Mouse (Mus musculus) spleen, adult 2 months (tissue): ENCODE measurements around the gene Padi4.

Experiments
- CTCF ChIP-seq: fragments of 200-500 bp; IDR thresholded peaks from 2 replicates; pipeline ENCODE4 v1.5.1; 2011; ENCODE audit warnings: mild to moderate bottlenecking, inconsistent platforms; ENCODE audit not compliant: insufficient read depth, insufficient read length, insufficient replicate concordance; ENCODE audit errors: extremely low read depth
- POLR2A ChIP-seq: fragments of 200-500 bp; IDR thresholded peaks from 2 replicates; pipeline ENCODE4 v1.6.1; 2011; ENCODE audit warnings: low read depth, low read length, inconsistent platforms

DNA sequence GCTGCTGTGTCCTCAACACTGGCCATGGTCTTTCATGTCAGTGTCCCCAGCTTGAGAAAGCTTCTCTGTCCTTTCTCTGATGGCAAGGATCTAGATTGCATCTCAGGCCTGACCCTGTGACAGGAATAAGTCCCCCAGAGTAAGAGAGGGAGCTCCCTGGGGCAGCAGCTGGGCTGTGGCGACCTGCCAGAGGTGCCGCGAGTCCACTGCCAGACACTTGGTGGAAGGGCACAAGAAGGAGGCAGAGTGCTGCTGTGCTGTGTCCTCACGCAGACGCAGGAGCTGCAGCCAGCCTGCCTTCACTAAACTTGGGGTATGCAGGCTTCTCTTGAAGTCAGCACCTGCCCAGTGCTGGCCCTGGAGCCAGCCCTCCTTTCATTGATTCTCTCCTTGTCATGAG is 62.7 kb downstream of the Padi4 start:
- TF ChIP-seq CTCF (no peak), POLR2A (no peak)
